Mouse (Mus musculus) B cell, adult 2 months (primary cell): ENCODE results near the gene Lst1.

ENCODE experiments used
- DNase-seq, 2 experiments: peaks; one replicate each; pipeline ENCODE4 v3.0.0; 2022

Gene Lst1

GRCm38 (mm10) chr17:35158850-35159593, 29.2 kb downstream of the Lst1 start:
- no peak for DNase-seq

- no peak for DNase-seq
Measured at GRCm38 (mm10) chr17:35157661-35158175, 30.5 kb downstream of the Lst1 start.

- DNase-seq = no peak
Measured at GRCm38 (mm10) chr17:35157254-35157653, 31.0 kb downstream of the Lst1 start.

- no peak for DNase-seq
Measured at GRCm38 (mm10) chr17:35156461-35157200, 31.6 kb downstream of the Lst1 start.

- no peak for DNase-seq
Measured at GRCm38 (mm10) chr17:35155451-35155850, 32.8 kb downstream of the Lst1 start.

- DNase-seq = no peak
Measured at GRCm38 (mm10) chr17:35154616-35155015, 33.6 kb downstream of the Lst1 start.

- DNase-seq = no peak
Measured at GRCm38 (mm10) chr17:35153931-35154330, 34.3 kb downstream of the Lst1 start.

GRCm38 (mm10) chr17:35153077-35153476, 35.2 kb downstream of the Lst1 start:
- DNase-seq = no peak

- no peak for DNase-seq
Measured at GRCm38 (mm10) chr17:35152121-35152520, 36.1 kb downstream of the Lst1 start.

- no peak for DNase-seq
Measured at GRCm38 (mm10) chr17:35147922-35148639, 40.2 kb downstream of the Lst1 start.

GRCm38 (mm10) chr17:35147348-35147747, 40.9 kb downstream of the Lst1 start:
- no peak for DNase-seq

GRCm38 (mm10) chr17:35146139-35146538, 42.1 kb downstream of the Lst1 start:
- DNase-seq = no peak

GRCm38 (mm10) chr17:35141971-35142370, 46.3 kb downstream of the Lst1 start:
- no peak for DNase-seq

GRCm38 (mm10) chr17:35140490-35140996, 47.7 kb downstream of the Lst1 start:
- no peak for DNase-seq

- no peak for DNase-seq
Measured at GRCm38 (mm10) chr17:35139269-35139668, 49.0 kb downstream of the Lst1 start.

GRCm38 (mm10) chr17:35135591-35136320, 52.5 kb downstream of the Lst1 start:
- no peak for DNase-seq
